Mouse (Mus musculus): Measurements from ENCODE around the gene N4bp2l2. TPM values are rescaled to one million over a fixed set of nuclear protein-coding genes. Genes with fewer than 3 reads are reported as not detected.
A peak's percentile ranks its signal among the peaks of the same experiment; 100 is the strongest.

N4bp2l2 gene
- polyA plus RNA-seq, 1 experiment from 2014 or later = 32.7 TPM

- Histone ChIP-seq H3K27me3 (no peaks in the 10 kb centered on the region), H3K27ac (no peak overlapping the region), H3K4me2 (no peak overlapping the region), H3K4me1 (no peaks in the 10 kb centered on the region), H3K4me3 (no peak overlapping the region), H3K36me3 (ENCODE audit: poor library complexity, severe bottlenecking) (peaks cover 22% of the 10 kb centered on the region), H3K9ac (no peak overlapping the region), H3K9me3 (replicated peaks) (no peaks in the 10 kb centered on the region)
- 97% methylated on average over 8 of the region's 8 CpGs for WGBS
- no peak for ATAC-seq
Measured at GRCm38 (mm10) chr5:150607631-150608030, 58.4 kb downstream of the N4bp2l2 start.

- H3K4me2 ChIP-seq = no peak overlapping the region
- H3K27ac ChIP-seq = no peak overlapping the region
- H3K9ac ChIP-seq = no peak overlapping the region
- H3K4me3 ChIP-seq = no peak overlapping the region
- H3K9me3 ChIP-seq (replicated peaks) = no peaks in the 10 kb centered on the region
- no peak for ATAC-seq
- H3K27me3 ChIP-seq = no peaks in the 10 kb centered on the region
- peaks cover 12% of the 10 kb centered on the region for H3K4me1 ChIP-seq
- WGBS = 96% methylated on average over 6 of the region's 6 CpGs
- H3K36me3 ChIP-seq (ENCODE audit: poor library complexity, severe bottlenecking) = peaks cover 22% of the 10 kb centered on the region
Measured at GRCm38 (mm10) chr5:150606131-150606530, 59.9 kb downstream of the N4bp2l2 start.

- WGBS = 69% methylated on average over 14 of the region's 14 CpGs
- no peak overlapping the region for H3K27ac ChIP-seq
- no peaks in the 10 kb centered on the region for H3K27me3 ChIP-seq
- peaks cover 7% of the 10 kb centered on the region for H3K36me3 ChIP-seq (ENCODE audit: poor library complexity, severe bottlenecking)
- no peak overlapping the region for H3K9ac ChIP-seq
- peaks cover 17% of the 10 kb centered on the region for H3K4me1 ChIP-seq
- H3K9me3 ChIP-seq (replicated peaks) = no peaks in the 10 kb centered on the region
- ATAC-seq = peak; percentile 55; the same call in 1 of the 2 replicates
- no peak overlapping the region for H3K4me3 ChIP-seq
- no peak overlapping the region for H3K4me2 ChIP-seq
Measured at GRCm38 (mm10) chr5:150601441-150602230, 64.3 kb downstream of the N4bp2l2 start.

- Histone ChIP-seq H3K36me3 (ENCODE audit: poor library complexity, severe bottlenecking) (no peaks in the 10 kb centered on the region; the same call in 1 of the 2 replicates), H3K4me3 (no peak overlapping the region), H3K4me1 (peaks cover 17% of the 10 kb centered on the region), H3K9me3 (replicated peaks) (no peaks in the 10 kb centered on the region), H3K27ac (no peak overlapping the region), H3K4me2 (no peak overlapping the region), H3K9ac (no peak overlapping the region), H3K27me3 (peaks cover 2% of the 10 kb centered on the region; the same call in 1 of the 2 replicates)
- WGBS = 78% methylated on average over 20 of the region's 20 CpGs
- peak; percentile 53; the same call in 1 of the 2 replicates for ATAC-seq
Measured at GRCm38 (mm10) chr5:150600554-150601440, 65.2 kb downstream of the N4bp2l2 start.

- no peak overlapping the region for H3K27ac ChIP-seq
- peaks cover 12% of the 10 kb centered on the region for H3K27me3 ChIP-seq
- no peak overlapping the region for H3K9ac ChIP-seq
- peaks cover 21% of the 10 kb centered on the region for H3K4me1 ChIP-seq
- no peaks in the 10 kb centered on the region for H3K36me3 ChIP-seq (ENCODE audit: poor library complexity, severe bottlenecking)
- 73% methylated on average over 13 of the region's 13 CpGs for WGBS
- no peak overlapping the region for H3K4me2 ChIP-seq
- no peaks in the 10 kb centered on the region for H3K9me3 ChIP-seq (replicated peaks)
- ATAC-seq = no peak
- no peak overlapping the region for H3K4me3 ChIP-seq
Measured at GRCm38 (mm10) chr5:150599301-150600294, 66.4 kb downstream of the N4bp2l2 start.

GRCm38 (mm10) chr5:150598202-150599119 lies 67.5 kb downstream of the N4bp2l2 start:
- Histone ChIP-seq H3K4me2 (no peak overlapping the region), H3K27ac (no peak overlapping the region), H3K4me1 (peaks cover 27% of the 10 kb centered on the region), H3K9ac (no peak overlapping the region), H3K36me3 (ENCODE audit: poor library complexity, severe bottlenecking) (no peaks in the 10 kb centered on the region), H3K27me3 (peaks cover 18% of the 10 kb centered on the region), H3K9me3 (replicated peaks) (no peaks in the 10 kb centered on the region), H3K4me3 (no peak overlapping the region)
- ATAC-seq = no peak
- WGBS = 69% methylated on average over 21 of the region's 21 CpGs

GRCm38 (mm10) chr5:150597088-150597487 lies 68.9 kb downstream of the N4bp2l2 start, which contains the start of gene N4bp2l1:
Gene N4bp2l1, minus strand, starts transcription at chr5:150597188.
- Histone ChIP-seq H3K9ac (no peak within 1 kb of the TSS), H3K27ac (no peak within 1 kb of the TSS), H3K4me2 (no peak within 1 kb of the TSS), H3K4me1 (peaks cover 30% of the 10 kb centered on the region), H3K36me3 (ENCODE audit: poor library complexity, severe bottlenecking) (no peaks in the 10 kb centered on the region), H3K9me3 (replicated peaks) (no peaks in the 10 kb centered on the region), H3K4me3 (no peak within 1 kb of the TSS), H3K27me3 (peaks cover 30% of the 10 kb centered on the region)
- 89% methylated on average over 7 of the region's 7 CpGs for WGBS
- ATAC-seq = no peak

- H3K9ac ChIP-seq = no peak overlapping the region
- peak overlapping the region; percentile 100; the same call in 1 of the 2 replicates for H3K4me2 ChIP-seq
- no peak overlapping the region for H3K27ac ChIP-seq
- no peak overlapping the region for H3K4me3 ChIP-seq
- 56% methylated on average over 11 of the region's 11 CpGs for WGBS
- H3K4me1 ChIP-seq = peaks cover 15% of the 10 kb centered on the region
- peaks cover 32% of the 10 kb centered on the region for H3K27me3 ChIP-seq
- no peaks in the 10 kb centered on the region for H3K36me3 ChIP-seq (ENCODE audit: poor library complexity, severe bottlenecking)
- no peaks in the 10 kb centered on the region for H3K9me3 ChIP-seq (replicated peaks)
- ATAC-seq = no peak
Measured at GRCm38 (mm10) chr5:150595366-150596016, 70.5 kb downstream of the N4bp2l2 start.

GRCm38 (mm10) chr5:150594649-150595339 lies 71.2 kb downstream of the N4bp2l2 start:
- peak overlapping the region; percentile 79 for H3K4me3 ChIP-seq
- WGBS = 7% methylated on average over 17 of the region's 17 CpGs
- peaks cover 32% of the 10 kb centered on the region for H3K27me3 ChIP-seq
- no peaks in the 10 kb centered on the region for H3K36me3 ChIP-seq (ENCODE audit: poor library complexity, severe bottlenecking)
- H3K4me1 ChIP-seq = peaks cover 15% of the 10 kb centered on the region
- ATAC-seq = no peak
- H3K4me2 ChIP-seq = peak overlapping the region; percentile 100
- no peak overlapping the region for H3K27ac ChIP-seq
- H3K9me3 ChIP-seq (replicated peaks) = no peaks in the 10 kb centered on the region
- peak overlapping the region; percentile 76 for H3K9ac ChIP-seq

All from forebrain, embryonic 13.5 days (tissue).